Mouse (Mus musculus): ENCODE data around the gene Prelp. TPM values are rescaled to one million over a fixed set of nuclear protein-coding genes. Genes with fewer than 3 reads are reported as not detected.

The Prelp gene
- total RNA-seq, 2 experiments from 2014 or later: 10.8 to 11.6 TPM

GRCm38 (mm10) chr1:133887538-133888250 lies 33.5 kb downstream of the Prelp start:
- H3K27ac ChIP-seq: peak overlapping the region; percentile 95
- no peak overlapping the region for H3K4me3 ChIP-seq
- DNase-seq (ENCODE audit: extremely low spot score in 1 of 2, low spot score in 2 of 2): no peak
- intact Hi-C loops (cut with DNase I): no loop called here
- TF ChIP-seq CTCF (IDR thresholded peaks at IDR 0.05): no peak

DNA sequence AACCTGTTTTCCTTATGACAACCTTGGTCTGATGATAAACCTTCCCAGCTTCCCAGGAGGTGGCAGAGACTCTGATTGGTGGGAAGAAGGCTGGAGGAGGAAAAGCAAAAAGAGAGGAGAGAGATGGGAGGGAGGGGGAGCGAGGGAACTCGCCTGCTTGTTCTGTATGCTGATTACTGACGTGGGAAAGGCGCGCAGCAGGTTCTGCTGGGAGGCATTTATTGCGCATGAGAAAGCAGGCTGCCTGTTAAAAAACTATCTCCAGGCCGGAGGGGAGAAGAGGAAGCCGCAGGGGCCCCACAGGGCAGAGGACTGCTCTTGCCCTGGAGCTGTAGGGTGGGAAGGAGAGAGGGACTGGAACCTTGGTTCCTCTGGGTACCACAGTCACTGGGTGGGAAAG lies 34.2 kb downstream of the Prelp start:
- no peak overlapping the region; the same call in 1 of the 2 replicates for H3K4me3 ChIP-seq
- peak; percentile 53 to 77 for DNase-seq (ENCODE audit: extremely low spot score in 1 of 2, low spot score in 2 of 2)
- intact Hi-C loops (cut with DNase I): no loop called here
- peak overlapping the region; percentile 95 for H3K27ac ChIP-seq
- no peak for TF ChIP-seq CTCF (IDR thresholded peaks at IDR 0.05)

GRCm38 (mm10) chr1:133886431-133886830 lies 34.8 kb downstream of the Prelp start:
- intact Hi-C loops (cut with DNase I): no loop called here
- H3K27ac ChIP-seq: peak overlapping the region; percentile 95
- peak in 1 of 2 experiments; percentile 41 for DNase-seq (ENCODE audit: extremely low spot score in 1 of 2, low spot score in 2 of 2)
- H3K4me3 ChIP-seq: peak overlapping the region; percentile 27; the same call in 1 of the 2 replicates
- no peak for TF ChIP-seq CTCF (IDR thresholded peaks at IDR 0.05)

- H3K27ac ChIP-seq: peak overlapping the region; percentile 95
- H3K4me3 ChIP-seq: no peak overlapping the region
- DNase-seq (ENCODE audit: extremely low spot score in 1 of 2, low spot score in 2 of 2): no peak
- intact Hi-C loops (cut with DNase I): loop anchor here (2.0 kb wide), 1 partner anchor 31 kb away; no protein-coding TSS in a partner anchor
- TF ChIP-seq CTCF (IDR thresholded peaks at IDR 0.05): no peak
These were observed 35.4 kb downstream of the Prelp start for GRCm38 (mm10) chr1:133885811-133886210.

DNA sequence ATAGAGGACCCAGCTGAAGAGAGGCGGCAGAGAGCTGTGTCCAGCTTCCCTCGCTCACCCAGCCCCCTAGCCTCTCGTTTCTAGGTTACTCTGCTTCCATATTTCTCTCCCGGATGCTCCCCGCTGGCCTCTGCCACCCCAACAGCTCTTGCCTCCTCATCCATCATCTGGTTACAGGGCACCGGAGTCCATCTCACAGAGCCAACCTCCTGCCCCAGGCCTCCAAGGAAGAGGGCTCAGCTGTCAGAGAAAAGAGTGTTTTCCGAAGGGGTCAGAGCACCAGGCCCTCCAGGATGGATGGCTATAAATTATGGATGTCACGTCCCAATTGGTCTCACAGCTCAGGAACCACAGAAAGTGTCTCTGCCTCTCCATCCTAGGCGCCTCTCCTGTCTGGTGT lies 36.5 kb downstream of the Prelp start:
- intact Hi-C loops (cut with DNase I): loop anchor here (2.0 kb wide), 1 partner anchor 30 kb away; no protein-coding TSS in a partner anchor
- Histone ChIP-seq H3K4me3 (no peak overlapping the region), H3K27ac (peak overlapping the region; percentile 73)
- no peak for DNase-seq (ENCODE audit: extremely low spot score in 1 of 2, low spot score in 2 of 2)
- no peak for TF ChIP-seq CTCF (IDR thresholded peaks at IDR 0.05)

- Histone ChIP-seq H3K27ac (peak overlapping the region; percentile 73), H3K4me3 (no peak overlapping the region)
- intact Hi-C loops (cut with DNase I): loop anchor here (2.0 kb wide), 1 partner anchor 29 kb away; no protein-coding TSS in a partner anchor
- TF ChIP-seq CTCF (IDR thresholded peaks at IDR 0.05): no peak
- peak in 1 of 2 experiments; percentile 47 for DNase-seq (ENCODE audit: extremely low spot score in 1 of 2, low spot score in 2 of 2)
These were observed 37.1 kb downstream of the Prelp start for GRCm38 (mm10) chr1:133884090-133884489.

GRCm38 (mm10) chr1:133882283-133883217 lies 38.7 kb downstream of the Prelp start:
- H3K4me3 ChIP-seq: no peak overlapping the region
- intact Hi-C loops (cut with DNase I): no loop called here
- TF ChIP-seq CTCF (IDR thresholded peaks at IDR 0.05): no peak
- H3K27ac ChIP-seq: no peak overlapping the region
- no peak for DNase-seq (ENCODE audit: extremely low spot score in 1 of 2, low spot score in 2 of 2)

DNA sequence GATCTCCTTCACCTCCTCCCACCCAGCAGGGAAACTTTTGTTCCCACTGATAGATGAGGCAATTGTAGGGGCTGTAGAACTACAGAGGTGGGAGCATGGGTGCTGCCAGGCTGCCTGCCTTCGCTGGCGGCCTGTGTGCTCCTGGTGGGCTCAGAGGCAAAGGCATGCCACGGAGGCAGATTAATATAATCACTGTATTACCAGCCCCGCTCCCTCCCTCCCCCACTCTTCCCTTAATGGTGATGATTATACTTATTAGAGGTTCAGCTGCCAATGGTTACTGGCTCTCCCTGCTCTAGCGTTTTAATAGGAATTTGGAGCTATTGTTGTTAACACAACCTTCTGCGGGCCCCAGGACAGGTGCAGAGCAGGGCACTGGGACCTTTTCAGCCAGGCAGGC lies 39.4 kb downstream of the Prelp start:
- intact Hi-C loops (cut with DNase I): no loop called here
- TF ChIP-seq CTCF (IDR thresholded peaks at IDR 0.05): no peak
- no peak for DNase-seq (ENCODE audit: extremely low spot score in 1 of 2, low spot score in 2 of 2)
- no peak overlapping the region for H3K4me3 ChIP-seq
- no peak overlapping the region for H3K27ac ChIP-seq

- no peak for TF ChIP-seq CTCF (IDR thresholded peaks at IDR 0.05)
- intact Hi-C loops (cut with DNase I): no loop called here
- Histone ChIP-seq H3K27ac (no peak overlapping the region), H3K4me3 (no peak overlapping the region)
- DNase-seq (ENCODE audit: extremely low spot score in 1 of 2, low spot score in 2 of 2): no peak
These were observed 42.3 kb downstream of the Prelp start for GRCm38 (mm10) chr1:133878825-133879423.

- Histone ChIP-seq H3K27ac (no peak overlapping the region), H3K4me3 (no peak overlapping the region)
- DNase-seq (ENCODE audit: extremely low spot score in 1 of 2, low spot score in 2 of 2): no peak
- TF ChIP-seq CTCF (IDR thresholded peaks at IDR 0.05): no peak
- intact Hi-C loops (cut with DNase I): no loop called here
These were observed 44.3 kb downstream of the Prelp start for GRCm38 (mm10) chr1:133876936-133877335.

DNA sequence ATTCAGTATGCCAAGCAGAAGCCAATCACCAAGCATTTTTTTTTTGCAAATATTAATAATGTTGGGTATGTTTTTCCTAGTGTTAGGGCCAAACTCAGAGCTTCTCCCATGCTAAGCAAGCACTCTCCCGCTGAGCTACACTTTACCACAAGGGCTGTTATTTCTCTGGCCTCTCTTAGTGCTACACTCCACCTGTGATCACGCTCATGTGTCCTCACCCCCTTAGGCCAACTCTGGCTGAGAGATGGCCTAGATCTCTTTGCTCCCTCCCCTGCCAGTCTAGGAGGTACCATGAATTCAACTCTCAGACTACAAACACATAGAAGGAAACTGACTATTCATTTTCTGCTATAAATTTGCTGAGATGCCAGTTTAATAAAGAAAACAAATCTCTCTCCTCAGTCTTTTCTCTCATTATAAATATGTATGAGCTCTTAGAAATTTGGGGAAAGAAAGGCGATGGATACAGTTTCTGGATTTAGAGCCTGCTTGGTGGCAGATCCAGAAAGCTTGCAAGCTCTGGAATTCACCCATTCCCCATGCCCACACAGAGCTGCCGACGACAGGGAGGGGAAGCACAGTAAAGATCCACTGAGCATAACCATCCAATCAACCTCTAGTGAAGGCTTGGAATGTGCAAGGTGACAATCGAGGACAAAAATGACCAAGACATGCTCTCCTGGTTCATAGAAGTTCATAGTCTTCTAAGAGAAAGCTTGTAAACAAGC lies 48.0 kb downstream of the Prelp start:
- DNase-seq (ENCODE audit: extremely low spot score in 1 of 2, low spot score in 2 of 2): no peak
- TF ChIP-seq CTCF (IDR thresholded peaks at IDR 0.05): no peak
- H3K4me3 ChIP-seq: no peak overlapping the region
- intact Hi-C loops (cut with DNase I): no loop called here
- peak overlapping the region; percentile 36; the same call in 1 of the 2 replicates for H3K27ac ChIP-seq

All from left cerebral cortex, adult 2 months (tissue).